Mouse (Mus musculus) leukemia stem cell, adult 10-12 weeks (primary cell): ENCODE data around the gene Olfr980. TPM values are rescaled to one million over a fixed set of nuclear protein-coding genes. Genes with fewer than 3 reads are reported as not detected.

ENCODE experiments used
- polyA plus RNA-seq: library from polyadenylated mRNA; stranded (reverse); fragments of >175 nt; gene quantifications from 2 replicates; pipeline ENCODE4 v1.2.3, GENCODE M21; 2012; ENCODE audit warnings: low replicate concordance

Olfr980 gene
- polyA plus RNA-seq = not detected in 2 replicates

GRCm38 (mm10) chr9:40009482-40009881 lies at the start of gene Olfr980:
Gene Olfr980 (minus strand): TSS chr9:40009582.

GRCm38 (mm10) chr9:40021164-40021563 lies 11.8 kb upstream of the Olfr980 start, which contains the start of gene Olfr981:
Gene Olfr981 (plus strand): TSS chr9:40021464.

GRCm38 (mm10) chr9:40003365-40003764 lies 6.0 kb downstream of the Olfr980 start, which contains the start of gene Olfr979:
Gene Olfr979 (minus strand): TSS chr9:40003465.

GRCm38 (mm10) chr9:39991813-39992212 lies 17.6 kb downstream of the Olfr980 start, which contains the start of gene Olfr978:
Gene Olfr978 (plus strand): TSS chr9:39992113.

GRCm38 (mm10) chr9:39961033-39961432 lies 48.3 kb downstream of the Olfr980 start, which contains the start of gene Olfr976:
Gene Olfr976 (minus strand): TSS chr9:39961133.

Other genes starting within 250 kb of the Olfr980 start
- gene Olfr968, start 226.3 kb downstream of the Olfr980 start, polyA plus RNA-seq = not detected in 2 replicates
- not detected in 2 replicates for gene Olfr969, start 218.6 kb downstream of the Olfr980 start, polyA plus RNA-seq
- gene Olfr970, start 200.7 kb downstream of the Olfr980 start, polyA plus RNA-seq = not detected in 2 replicates
- not detected in 2 replicates for gene Olfr971, start 172.7 kb downstream of the Olfr980 start, polyA plus RNA-seq
- gene Olfr972, start 143.2 kb downstream of the Olfr980 start, polyA plus RNA-seq = not detected in 2 replicates
- not detected in 2 replicates for gene Olfr229, start 102.2 kb downstream of the Olfr980 start, polyA plus RNA-seq
- not detected in 2 replicates for gene Olfr974, start 72.1 kb downstream of the Olfr980 start, polyA plus RNA-seq
- not detected in 2 replicates for gene Olfr975, start 57.5 kb downstream of the Olfr980 start, polyA plus RNA-seq
- gene Olfr976, start 48.4 kb downstream of the Olfr980 start, polyA plus RNA-seq = not detected in 2 replicates
- gene Olfr978, start 17.5 kb downstream of the Olfr980 start, polyA plus RNA-seq = not detected in 2 replicates
- gene Olfr979, start 6.1 kb downstream of the Olfr980 start, polyA plus RNA-seq = 0.05 TPM in 1 of 2 replicates, not detected in the other
- gene Olfr981, start 11.9 kb upstream of the Olfr980 start, polyA plus RNA-seq = not detected in 2 replicates
- gene Olfr982, start 64.2 kb upstream of the Olfr980 start, polyA plus RNA-seq = not detected in 2 replicates
- gene Olfr983, start 84.0 kb upstream of the Olfr980 start, polyA plus RNA-seq = not detected in 2 replicates
- gene Olfr984, start 104.6 kb upstream of the Olfr980 start, polyA plus RNA-seq = not detected in 2 replicates
- not detected in 2 replicates for gene Olfr985, start 120.6 kb upstream of the Olfr980 start, polyA plus RNA-seq
- not detected in 2 replicates for gene Tmem225, start 138.5 kb upstream of the Olfr980 start, polyA plus RNA-seq
- not detected in 2 replicates for gene Olfr986, start 171.3 kb upstream of the Olfr980 start, polyA plus RNA-seq
- 0.20 and 0.39 TPM in 2 replicates for gene Zfp202, start 182.7 kb upstream of the Olfr980 start, polyA plus RNA-seq